Comparison of ENCODE assay signal across 8 mouse cellular contexts in genomic region chr4:62675394-62675793, GRCm38 (mm10).
DNase-seq lines count a peak whose midpoint lies in the region; ATAC-seq lines count a peak whose summit lies in the region.

No protein-coding gene starts in this region.

- no peak overlapping the region for H3K27ac ChIP-seq in heart, embryonic 13.5 days (replicated peaks)
- no peak overlapping the region for H3K27ac ChIP-seq in embryonic facial prominence, embryonic 11.5 days (replicated peaks; ENCODE audit: low read depth, low read length)
- H3K27ac ChIP-seq in hindbrain, embryonic 13.5 days: peak overlapping the region; percentile 81; the same call in 1 of the 2 replicates
- H3K27ac ChIP-seq in midbrain, embryonic 14.5 days (replicated peaks; ENCODE audit: low read depth, low read length): peak overlapping the region; percentile 74; the same call in 1 of the 2 replicates

- H3K9me3 ChIP-seq in heart, embryonic 13.5 days: no peaks in the 10 kb centered on the region
- H3K9me3 ChIP-seq in embryonic facial prominence, embryonic 11.5 days (replicated peaks; ENCODE audit: control insufficient read depth, low read length): no peaks in the 10 kb centered on the region
- no peaks in the 10 kb centered on the region for H3K9me3 ChIP-seq in hindbrain, embryonic 13.5 days
- H3K9me3 ChIP-seq in midbrain, embryonic 14.5 days (ENCODE audit: control insufficient read depth, low read length): no peaks in the 10 kb centered on the region

- no peak for ATAC-seq in heart, embryonic 13.5 days (ENCODE audit: extremely low read depth, insufficient number of reproducible peaks, low FRiP score, low TSS enrichment)
- ATAC-seq in embryonic facial prominence, embryonic 11.5 days (replicated peaks; ENCODE audit: insufficient number of reproducible peaks, low FRiP score, low TSS enrichment, low read depth): no peak
- ATAC-seq in hindbrain, embryonic 13.5 days (ENCODE audit: low FRiP score): no peak
- ATAC-seq in midbrain, embryonic 14.5 days (ENCODE audit: low FRiP score, low TSS enrichment): no peak
- ATAC-seq in erythroid progenitor cell, adult 5-6 weeks (replicated peaks; ENCODE audit: low FRiP score, poor library complexity, severe bottlenecking): no peak

- DNase-seq in heart, postnatal 36 days: no peak
- DNase-seq in embryonic facial prominence, embryonic 11.5 days (ENCODE audit: low spot score): no peak
- peak; percentile 37 for DNase-seq in midbrain, embryonic 14.5 days
- no peak for DNase-seq in left cerebral cortex, postnatal 25 days (ENCODE audit: low spot score in 2 of 2)
- no peak for DNase-seq in cerebellum, adult 9-11 months

- H3K4me3 ChIP-seq in heart, embryonic 13.5 days: peak overlapping the region; percentile 61
- no peak overlapping the region; the same call in 1 of the 2 replicates for H3K4me3 ChIP-seq in embryonic facial prominence, embryonic 11.5 days (ENCODE audit: low read depth, low read length)
- H3K4me3 ChIP-seq in hindbrain, embryonic 13.5 days: peak overlapping the region; percentile 63
- peak overlapping the region; percentile 60 for H3K4me3 ChIP-seq in midbrain, embryonic 14.5 days (replicated peaks; ENCODE audit: low read depth, low read length)

- peak overlapping the region; percentile 83 for H3K9ac ChIP-seq in heart, embryonic 13.5 days
- peak overlapping the region; percentile 83 for H3K9ac ChIP-seq in embryonic facial prominence, embryonic 11.5 days (replicated peaks; ENCODE audit: low read length)
- peak overlapping the region; percentile 85 for H3K9ac ChIP-seq in hindbrain, embryonic 13.5 days
- peak overlapping the region; percentile 82 for H3K9ac ChIP-seq in midbrain, embryonic 14.5 days (replicated peaks; ENCODE audit: low read length)

- H3K27me3 ChIP-seq in heart, embryonic 13.5 days (replicated peaks): peaks cover 59% of the 10 kb centered on the region
- H3K27me3 ChIP-seq in embryonic facial prominence, embryonic 11.5 days (ENCODE audit: control insufficient read depth, insufficient read depth, low read length): no peaks in the 10 kb centered on the region
- no peaks in the 10 kb centered on the region for H3K27me3 ChIP-seq in hindbrain, embryonic 13.5 days
- H3K27me3 ChIP-seq in midbrain, embryonic 14.5 days (ENCODE audit: control insufficient read depth, insufficient read depth, low read length): no peaks in the 10 kb centered on the region

- H3K4me1 ChIP-seq in heart, embryonic 13.5 days: peaks cover 65% of the 10 kb centered on the region
- peaks cover 2% of the 10 kb centered on the region; the same call in 1 of the 2 replicates for H3K4me1 ChIP-seq in embryonic facial prominence, embryonic 11.5 days (ENCODE audit: control insufficient read depth, insufficient read depth, low read length)
- peaks cover 57% of the 10 kb centered on the region for H3K4me1 ChIP-seq in hindbrain, embryonic 13.5 days (replicated peaks)
- peaks cover 48% of the 10 kb centered on the region for H3K4me1 ChIP-seq in midbrain, embryonic 14.5 days (ENCODE audit: control insufficient read depth, insufficient read depth, low read length)

- peak overlapping the region; percentile 72 for H3K4me2 ChIP-seq in heart, embryonic 13.5 days
- H3K4me2 ChIP-seq in embryonic facial prominence, embryonic 11.5 days (ENCODE audit: low read depth, low read length): peak overlapping the region; percentile 75
- peak overlapping the region; percentile 67 for H3K4me2 ChIP-seq in hindbrain, embryonic 13.5 days
- H3K4me2 ChIP-seq in midbrain, embryonic 14.5 days (ENCODE audit: low read length): peak overlapping the region; percentile 85

- intact Hi-C loops in heart, postnatal 36 days (cut with DNase I): no loop called here
- intact Hi-C loops in left cerebral cortex, postnatal 25 days (cut with DNase I): no loop called here

- WGBS in heart, embryonic 13.5 days: 65% methylated on average over 2 of the region's 2 CpGs
- WGBS in embryonic facial prominence, embryonic 11.5 days: 76% methylated on average over 2 of the region's 2 CpGs
- 81% methylated on average over 2 of the region's 2 CpGs for WGBS in hindbrain, embryonic 13.5 days
- WGBS in midbrain, embryonic 14.5 days: 88% methylated on average over 2 of the region's 2 CpGs

- peaks cover 3% of the 10 kb centered on the region for H3K36me3 ChIP-seq in heart, embryonic 13.5 days
- no peaks in the 10 kb centered on the region for H3K36me3 ChIP-seq in embryonic facial prominence, embryonic 11.5 days (replicated peaks; ENCODE audit: control insufficient read depth, insufficient read depth, low read depth, low read length)
- 0 out of 2 replicates have a peak, but pooled peaks cover 2% of the 10 kb centered on the region for H3K36me3 ChIP-seq in hindbrain, embryonic 13.5 days
- H3K36me3 ChIP-seq in midbrain, embryonic 14.5 days (ENCODE audit: control insufficient read depth, insufficient read depth, low read length): 0 out of 2 replicates have a peak, but pooled peaks cover 2% of the 10 kb centered on the region

Comparison
In these comparisons a context has a peak if more than half of its experiments do, and no peak if none do; other contexts are left out.
1. H3K27ac ChIP-seq: peak in hindbrain, embryonic 13.5 days (single experiment) and midbrain, embryonic 14.5 days (single experiment); none in heart, embryonic 13.5 days (single experiment) and embryonic facial prominence, embryonic 11.5 days (single experiment).
2. Peak in every context shown above with its lines, with median percentiles within 50 percentile points of each other: H3K4me2 ChIP-seq and H3K9ac ChIP-seq.